Mouse (Mus musculus) lung, embryonic 16.5 days (tissue): Measurements from ENCODE around the gene Fiz1. TPM values are rescaled to one million over a fixed set of nuclear protein-coding genes. Genes with fewer than 3 reads are reported as not detected.

Experiments
- ATAC-seq: fragments of 200-750 bp; cut with Nextera tagmentation; 2 replicates; pipeline ENCODE4 v1.8.0; 2017; ENCODE audit warnings: low read depth, mild to moderate bottlenecking, moderate library complexity
- H3K27ac ChIP-seq: fragments of 300-500 bp; sonication (generic); 2 replicates; pipeline ENCODE4 v1.5.1; 2014; ENCODE audit warnings: mild to moderate bottlenecking, control low read depth, low read length
- H3K27me3 ChIP-seq: fragments of 300-500 bp; sonication (generic); 2 replicates; pipeline ENCODE4 v1.6.1; 2014; ENCODE audit warnings: low read depth, low read length, mixed read lengths; ENCODE audit not compliant: control insufficient read depth, insufficient read depth
- H3K36me3 ChIP-seq: fragments of 300-500 bp; sonication (generic); 2 replicates; pipeline ENCODE4 v1.6.1; 2014; ENCODE audit warnings: low read length; ENCODE audit not compliant: control insufficient read depth, insufficient read depth
- H3K4me1 ChIP-seq: fragments of 300-500 bp; sonication (generic); replicated peaks from 2 replicates; pipeline ENCODE4 v1.6.1; 2014; ENCODE audit warnings: low read length, mixed read lengths; ENCODE audit not compliant: control insufficient read depth, insufficient read depth
- H3K4me2 ChIP-seq: fragments of 300-500 bp; sonication (generic); 2 replicates; pipeline ENCODE4 v1.6.1; 2014; ENCODE audit warnings: low read depth, low read length, control low read depth
- H3K4me3 ChIP-seq: fragments of 300-500 bp; sonication (generic); 2 replicates; pipeline ENCODE4 v1.5.1; 2014; ENCODE audit warnings: mild to moderate bottlenecking, low read length, control low read depth
- H3K9ac ChIP-seq: fragments of 300-500 bp; sonication (generic); 2 replicates; pipeline ENCODE4 v1.6.1; 2014; ENCODE audit warnings: low read length, control low read depth
- H3K9me3 ChIP-seq: fragments of 300-500 bp; sonication (generic); 2 replicates; pipeline ENCODE4 v1.6.1; 2016; ENCODE audit warnings: low read length; ENCODE audit not compliant: control insufficient read depth
- whole genome bisulfite sequencing: fragments of 180-500 bp; shearing (Covaris S2); extraction: QIAGEN DNeasy Blood & Tissue Kit; methylation state at CpG from one replicate; pipeline ENCODE4 v1.1.7; 2014; 5-methylcytosine and 5-hydroxymethylcytosine counted together
- polyA plus RNA-seq: library from polyadenylated mRNA; unstranded; fragments of >200 nt; fragmentation: Nextera tagmentation; extraction: Ambion mirVana; gene quantifications from 2 replicates; pipeline ENCODE4 v1.2.1, GENCODE M21; 2015

The Fiz1 gene
- polyA plus RNA-seq, 1 experiment from 2014 or later = 34.5 TPM

DNA sequence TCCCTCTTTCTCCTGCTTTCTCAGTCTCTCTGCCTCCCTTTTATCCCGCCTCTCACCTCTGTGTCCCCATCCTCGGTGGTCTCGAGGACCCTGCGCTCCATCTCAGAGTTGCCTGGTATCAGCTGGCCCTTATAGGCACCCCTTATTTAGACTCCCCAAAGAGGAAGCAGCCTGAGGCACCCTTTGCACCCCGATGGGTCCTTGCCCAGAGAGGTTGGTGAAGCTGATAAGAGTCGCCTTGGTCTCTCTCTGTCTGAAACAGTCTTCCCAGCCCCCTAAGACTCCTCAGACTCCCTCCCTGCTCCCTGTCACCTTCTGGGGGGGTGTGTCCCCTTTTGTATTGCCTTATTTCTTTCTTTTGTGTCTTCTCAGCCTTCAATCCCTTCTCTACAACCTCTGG lies 43.4 kb downstream of the Fiz1 start, which contains the start of gene Sbk3:
Gene Sbk3 (minus strand): TSS at position 101 of the 400 bp plus-strand sequence.
- 44% methylated on average over 6 of the region's 6 CpGs for WGBS
- Histone ChIP-seq H3K4me2 (no peak within 1 kb of the TSS), H3K36me3 (no peaks in the 10 kb centered on the region), H3K4me3 (no peak within 1 kb of the TSS), H3K9ac (no peak within 1 kb of the TSS), H3K4me1 (peaks cover 3% of the 10 kb centered on the region; the same call in 1 of the 2 replicates), H3K9me3 (no peaks in the 10 kb centered on the region), H3K27ac (peak within 1 kb of the TSS; percentile 76), H3K27me3 (no peaks in the 10 kb centered on the region)
- 0 out of 2 replicates have a peak, but pooled peaks have one; percentile 2 for ATAC-seq

DNA sequence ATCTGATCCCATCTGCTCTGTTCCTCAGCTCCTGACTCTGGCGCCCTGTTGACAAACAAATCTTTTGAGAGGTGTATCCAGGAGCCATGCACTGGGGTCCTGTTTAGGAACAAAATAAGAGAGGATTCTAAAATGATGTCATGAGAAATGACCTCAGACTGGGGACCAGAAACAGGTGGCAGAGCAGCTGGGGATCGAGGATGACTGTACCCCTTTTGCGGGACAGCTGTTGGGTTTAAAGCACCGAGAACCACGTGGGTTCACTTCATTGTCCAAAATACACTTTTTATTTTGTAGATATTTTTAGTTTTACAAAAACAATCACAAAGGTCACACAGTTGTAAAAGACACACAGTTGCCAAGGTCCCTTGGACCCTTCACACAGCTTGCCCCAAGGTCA lies 49.5 kb downstream of the Fiz1 start:
- 73% methylated on average over 5 of the region's 5 CpGs for WGBS
- no peaks in the 10 kb centered on the region for H3K27me3 ChIP-seq
- no peak for ATAC-seq

DNA sequence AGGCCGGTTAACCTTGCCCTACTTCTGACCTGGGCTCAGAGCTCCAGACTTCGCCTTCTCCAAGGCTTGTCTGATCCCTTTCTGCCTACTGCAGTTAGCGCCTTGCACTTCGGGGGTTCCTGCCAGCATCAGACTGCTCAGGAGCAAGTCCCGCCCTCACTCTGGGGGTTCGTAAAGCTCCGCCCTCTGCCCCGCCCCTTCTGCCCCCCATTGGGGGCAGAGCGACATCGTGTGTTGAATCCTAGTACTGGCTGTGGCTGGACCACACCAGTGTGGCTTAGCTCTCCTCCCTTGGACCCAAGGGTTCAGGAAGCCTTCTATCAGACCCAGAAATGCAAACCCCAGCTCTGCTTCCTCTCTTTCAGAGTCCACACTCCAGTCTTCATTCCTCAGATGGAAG lies 50.2 kb downstream of the Fiz1 start, which contains the start of gene Sbk2:
Gene Sbk2 (minus strand): TSS at position 135 of the 400 bp plus-strand sequence.
- Histone ChIP-seq H3K9me3 (no peaks in the 10 kb centered on the region), H3K4me2 (peak within 1 kb of the TSS; percentile 18; the same call in 1 of the 2 replicates), H3K9ac (0 out of 2 replicates have a peak within 1 kb of the TSS, but pooled peaks have one; percentile 23), H3K27ac (no peak within 1 kb of the TSS), H3K4me1 (0 out of 2 replicates have a peak, but pooled peaks cover 2% of the 10 kb centered on the region), H3K4me3 (0 out of 2 replicates have a peak within 1 kb of the TSS, but pooled peaks have one; percentile 2), H3K36me3 (no peaks in the 10 kb centered on the region), H3K27me3 (no peaks in the 10 kb centered on the region)
- ATAC-seq = peak; percentile 92
- 3% methylated on average over 10 of the region's 10 CpGs for WGBS

More for the DNA sequence above, 49.5 kb downstream of the Fiz1 start:
- Histone ChIP-seq H3K4me3 (no peak overlapping the region), H3K9me3 (no peaks in the 10 kb centered on the region), H3K4me2 (no peak overlapping the region), H3K36me3 (no peaks in the 10 kb centered on the region), H3K4me1 (0 out of 2 replicates have a peak, but pooled peaks cover 2% of the 10 kb centered on the region), H3K27ac (no peak overlapping the region), H3K9ac (no peak overlapping the region)

DNA sequence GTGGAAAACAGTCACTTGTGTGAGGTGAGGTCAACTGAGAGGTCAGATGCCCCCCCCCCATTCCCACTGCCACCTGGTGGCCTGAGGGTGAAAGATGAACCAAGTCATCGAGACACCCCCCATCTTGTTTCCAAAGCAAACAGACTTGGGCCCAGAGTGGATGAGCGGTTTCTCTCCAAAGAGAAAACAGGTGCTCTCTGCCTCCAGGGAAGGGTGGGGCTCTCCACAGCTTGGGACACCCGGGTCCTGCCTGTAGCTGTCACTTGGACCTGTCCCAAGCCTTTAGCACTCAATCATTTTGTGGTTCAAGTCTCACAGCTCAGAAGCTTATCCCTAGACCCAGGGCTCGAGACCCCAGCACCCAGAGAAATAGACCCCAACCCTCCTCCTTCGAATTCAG lies 51.0 kb downstream of the Fiz1 start:
- H3K27ac ChIP-seq = no peak overlapping the region
- H3K36me3 ChIP-seq = no peaks in the 10 kb centered on the region
- no peaks in the 10 kb centered on the region for H3K27me3 ChIP-seq
- H3K4me2 ChIP-seq = no peak overlapping the region
- WGBS = 55% methylated on average over 5 of the region's 5 CpGs
- ATAC-seq = no peak
- H3K4me1 ChIP-seq = 0 out of 2 replicates have a peak, but pooled peaks cover 2% of the 10 kb centered on the region
- no peaks in the 10 kb centered on the region for H3K9me3 ChIP-seq
- no peak overlapping the region for H3K9ac ChIP-seq
- no peak overlapping the region for H3K4me3 ChIP-seq

DNA sequence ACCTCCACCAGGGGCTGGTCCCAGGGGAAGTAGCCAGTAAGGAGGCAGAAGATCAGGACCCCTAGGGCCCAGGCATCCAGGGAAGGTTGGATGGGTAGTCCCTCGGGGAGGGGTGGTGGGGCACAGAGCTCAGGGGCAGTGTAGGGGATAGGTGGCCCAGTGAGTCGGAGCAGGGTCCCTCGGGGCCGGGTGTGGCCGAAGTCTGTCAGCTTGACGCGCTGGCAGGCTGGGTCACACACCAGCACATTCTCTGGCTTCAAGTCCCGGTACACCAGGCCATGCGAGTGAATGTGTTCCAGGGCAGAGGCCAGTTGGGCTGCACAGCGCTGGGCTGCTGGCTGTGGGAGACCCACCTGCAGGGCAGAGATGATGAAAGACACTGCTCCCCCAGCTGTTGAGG lies 57.1 kb downstream of the Fiz1 start:
- Histone ChIP-seq H3K27me3 (no peaks in the 10 kb centered on the region), H3K9me3 (no peaks in the 10 kb centered on the region), H3K9ac (no peak overlapping the region), H3K4me3 (no peak overlapping the region), H3K27ac (no peak overlapping the region), H3K36me3 (no peaks in the 10 kb centered on the region), H3K4me1 (peaks cover 9% of the 10 kb centered on the region; the same call in 1 of the 2 replicates), H3K4me2 (no peak overlapping the region)
- no peak for ATAC-seq
- 79% methylated on average over 10 of the region's 10 CpGs for WGBS

Other genes starting within 250 kb of the Fiz1 start
- gene Fam71e2, start 243.4 kb downstream of the Fiz1 start, polyA plus RNA-seq = not detected in 2 replicates
- gene Il11, start 231.8 kb downstream of the Fiz1 start, polyA plus RNA-seq = 0.18 and 0.19 TPM in 2 replicates
- gene Tmem190, start 231.8 kb downstream of the Fiz1 start, polyA plus RNA-seq = 0.34 and 0.48 TPM in 2 replicates
- 14.7 and 17.9 TPM in 2 replicates for gene Tmem238, start 225.0 kb downstream of the Fiz1 start, polyA plus RNA-seq
- gene Rpl28, start 221.8 kb downstream of the Fiz1 start, polyA plus RNA-seq = 337 and 342 TPM in 2 replicates
- gene Ube2s, start 202.1 kb downstream of the Fiz1 start, polyA plus RNA-seq = 355 and 372 TPM in 2 replicates
- 0.99 and 1.2 TPM in 2 replicates for gene Shisa7, start 170.0 kb downstream of the Fiz1 start, polyA plus RNA-seq
- 14.1 and 15.7 TPM in 2 replicates for gene Isoc2b, start 144.4 kb downstream of the Fiz1 start, polyA plus RNA-seq
- gene Isoc2a, start 137.5 kb downstream of the Fiz1 start, polyA plus RNA-seq = 0.87 and 1.3 TPM in 2 replicates
- 0.21 TPM in 1 of 2 replicates, not detected in the other for gene Gm36210, start 108.2 kb downstream of the Fiz1 start, polyA plus RNA-seq
- 3.4 and 3.7 TPM in 2 replicates for gene Zfp628, start 99.5 kb downstream of the Fiz1 start, polyA plus RNA-seq
- gene Nat14, start 92.7 kb downstream of the Fiz1 start, polyA plus RNA-seq = 2.5 and 2.7 TPM in 2 replicates
- 2.1 and 2.4 TPM in 2 replicates for gene Ssc5d, start 88.9 kb downstream of the Fiz1 start, polyA plus RNA-seq
- 0.85 and 1.0 TPM in 2 replicates for gene Sbk2, start 50.3 kb downstream of the Fiz1 start, polyA plus RNA-seq
- gene Sbk3, start 43.5 kb downstream of the Fiz1 start, polyA plus RNA-seq = 0.72 and 1.0 TPM in 2 replicates
- 32.3 and 35.0 TPM in 2 replicates for gene Zfp579, start 18.5 kb downstream of the Fiz1 start, polyA plus RNA-seq
- gene Zfp524, start 282 bp downstream of the Fiz1 start, polyA plus RNA-seq = 19.3 and 21.4 TPM in 2 replicates
- 1.2 and 1.3 TPM in 2 replicates for gene Gm44973, start 799 bp upstream of the Fiz1 start, polyA plus RNA-seq
- gene Zfp865, start 5.7 kb upstream of the Fiz1 start, polyA plus RNA-seq = 5.5 and 5.7 TPM in 2 replicates
- gene Ccdc106, start 5.9 kb upstream of the Fiz1 start, polyA plus RNA-seq = 5.3 and 5.5 TPM in 2 replicates
- gene 4632433K11Rik, start 19.4 kb upstream of the Fiz1 start, polyA plus RNA-seq = not detected in 2 replicates
- 4.9 and 7.0 TPM in 2 replicates for gene Zfp784, start 23.7 kb upstream of the Fiz1 start, polyA plus RNA-seq
- gene Zfp580, start 36.8 kb upstream of the Fiz1 start, polyA plus RNA-seq = 26.7 and 27.0 TPM in 2 replicates
- 109 and 110 TPM in 2 replicates for gene U2af2, start 47.4 kb upstream of the Fiz1 start, polyA plus RNA-seq
- 53.8 and 54.8 TPM in 2 replicates for gene Epn1, start 65.5 kb upstream of the Fiz1 start, polyA plus RNA-seq
- gene Rfpl4, start 102.3 kb upstream of the Fiz1 start, polyA plus RNA-seq = not detected in 2 replicates
- 0.43 and 0.51 TPM in 2 replicates for gene Rasl2-9, start 111.3 kb upstream of the Fiz1 start, polyA plus RNA-seq
- not detected in 2 replicates for gene Vmn1r55, start 135.0 kb upstream of the Fiz1 start, polyA plus RNA-seq
- not detected in 2 replicates for gene Vmn1r56, start 182.1 kb upstream of the Fiz1 start, polyA plus RNA-seq
- gene Vmn1r57, start 203.8 kb upstream of the Fiz1 start, polyA plus RNA-seq = not detected in 2 replicates